Mouse (Mus musculus): Measurements from ENCODE around the gene Arl1. TPM values are rescaled to one million over a fixed set of nuclear protein-coding genes. Genes with fewer than 3 reads are reported as not detected.

Gene Arl1
- polyA plus RNA-seq, 1 experiment = 55.0 TPM

DNA sequence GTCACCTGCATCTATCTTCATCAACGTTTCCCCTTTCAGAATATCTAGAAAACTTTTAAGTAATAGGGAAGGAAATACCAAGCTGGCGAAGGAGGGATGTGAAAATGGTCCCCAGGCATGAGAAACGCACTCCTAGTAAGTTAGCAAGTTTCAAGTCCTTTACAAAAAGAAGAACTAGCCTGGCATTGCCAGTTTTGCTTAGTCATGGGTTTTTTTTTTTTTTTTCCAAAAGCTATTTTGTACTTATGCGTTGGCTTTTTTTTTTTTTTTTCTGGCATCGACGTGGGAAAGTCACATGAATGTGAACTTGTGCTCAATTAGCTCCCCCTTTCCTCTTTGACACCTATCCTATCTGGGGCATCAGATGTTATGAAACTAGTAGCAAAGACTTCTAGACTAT is 18.3 kb upstream of the Arl1 start:
- TF ChIP-seq MYOD1 (IDR thresholded peaks at IDR 0.05; ENCODE audit: control insufficient read depth, insufficient read length, low read depth) = no peak
- TF ChIP-seq FOSL1 (IDR thresholded peaks at IDR 0.05; ENCODE audit: insufficient read depth, low read length, poor library complexity, severe bottlenecking) = no peak
- TF ChIP-seq MAX (IDR thresholded peaks at IDR 0.05) = no peak
- no peak for TF ChIP-seq CTCF (IDR thresholded peaks at IDR 0.05; ENCODE audit: control insufficient read depth, insufficient read depth, insufficient read length)
- no peak for TF ChIP-seq MYOG (IDR thresholded peaks at IDR 0.05; ENCODE audit: control insufficient read depth, extremely low read depth, insufficient read length)
- TF ChIP-seq USF1 (IDR thresholded peaks at IDR 0.05; ENCODE audit: low read depth) = no peak
- no peak for TF ChIP-seq CEBPB (IDR thresholded peaks at IDR 0.05; ENCODE audit: low read depth)
- H3ac ChIP-seq (ENCODE audit: control insufficient read depth, insufficient read length, low read depth) = no peak overlapping the region
- no peaks in the 10 kb centered on the region for H3K79me3 ChIP-seq (ENCODE audit: low read depth)
- no peak overlapping the region for H3K4me3 ChIP-seq (ENCODE audit: insufficient read depth, poor library complexity, severe bottlenecking)
- no peaks in the 10 kb centered on the region for H3K27me3 ChIP-seq (ENCODE audit: control insufficient read depth, insufficient read depth, insufficient read length)
- H3K79me2 ChIP-seq (ENCODE audit: control insufficient read depth, insufficient read depth) = no peaks in the 10 kb centered on the region
- no peaks in the 10 kb centered on the region for H3K36me3 ChIP-seq (ENCODE audit: control insufficient read depth, insufficient read depth)

DNA sequence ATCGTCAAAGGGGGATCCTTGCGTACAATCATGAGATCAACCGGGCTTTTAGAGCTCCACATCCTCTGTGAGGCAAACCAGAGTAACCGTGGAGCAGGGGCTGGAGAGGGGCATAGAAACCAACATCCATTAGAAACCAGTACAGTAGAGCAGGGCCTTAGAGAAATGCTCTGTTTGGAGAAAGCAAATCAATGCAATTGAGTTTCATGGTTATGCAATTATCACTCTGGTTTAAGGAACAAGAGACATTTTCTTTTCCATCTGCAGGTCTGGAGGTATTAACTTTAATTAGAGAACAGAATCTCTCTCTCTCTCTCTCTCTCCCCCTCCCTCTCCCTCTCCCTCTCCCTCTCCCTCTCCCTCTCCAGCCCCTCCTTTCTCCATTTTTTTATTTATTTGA is 15.9 kb upstream of the Arl1 start:
- Histone ChIP-seq H3K36me3 (ENCODE audit: control insufficient read depth, insufficient read depth) (no peaks in the 10 kb centered on the region), H3ac (ENCODE audit: control insufficient read depth, insufficient read length, low read depth) (no peak overlapping the region), H3K27me3 (ENCODE audit: control insufficient read depth, insufficient read depth, insufficient read length) (no peaks in the 10 kb centered on the region), H3K4me3 (ENCODE audit: insufficient read depth, poor library complexity, severe bottlenecking) (no peak overlapping the region), H3K79me3 (ENCODE audit: low read depth) (no peaks in the 10 kb centered on the region), H3K79me2 (ENCODE audit: control insufficient read depth, insufficient read depth) (no peaks in the 10 kb centered on the region)
- TF ChIP-seq FOSL1 (IDR thresholded peaks at IDR 0.05; ENCODE audit: insufficient read depth, low read length, poor library complexity, severe bottlenecking) (no peak), CEBPB (IDR thresholded peaks at IDR 0.05; ENCODE audit: low read depth) (no peak), MYOD1 (IDR thresholded peaks at IDR 0.05; ENCODE audit: control insufficient read depth, insufficient read length, low read depth) (no peak), MAX (IDR thresholded peaks at IDR 0.05) (no peak), CTCF (IDR thresholded peaks at IDR 0.05; ENCODE audit: control insufficient read depth, insufficient read depth, insufficient read length) (no peak), USF1 (IDR thresholded peaks at IDR 0.05; ENCODE audit: low read depth) (no peak), MYOG (IDR thresholded peaks at IDR 0.05; ENCODE audit: control insufficient read depth, extremely low read depth, insufficient read length) (no peak)

DNA sequence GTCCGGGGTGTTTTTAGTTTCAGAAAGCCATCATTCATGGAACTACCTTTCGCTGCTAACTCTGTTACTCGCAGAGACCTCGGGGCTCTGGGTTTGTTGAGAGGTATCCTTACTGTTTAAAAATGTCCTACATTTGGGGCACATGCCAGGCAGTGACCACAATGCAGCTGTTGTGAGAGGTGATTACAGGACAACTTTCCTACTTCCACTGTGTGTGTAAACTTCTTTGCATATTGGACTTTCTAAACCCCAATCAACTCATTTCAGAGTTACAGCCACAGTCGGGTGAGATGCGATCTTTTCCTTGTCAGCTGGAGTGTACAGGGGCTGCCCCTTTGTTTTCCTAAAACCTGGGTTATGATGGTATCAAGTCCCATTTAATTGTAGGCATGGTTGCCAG is 15.0 kb upstream of the Arl1 start:
- H3K36me3 ChIP-seq (ENCODE audit: control insufficient read depth, insufficient read depth) = no peaks in the 10 kb centered on the region

DNA sequence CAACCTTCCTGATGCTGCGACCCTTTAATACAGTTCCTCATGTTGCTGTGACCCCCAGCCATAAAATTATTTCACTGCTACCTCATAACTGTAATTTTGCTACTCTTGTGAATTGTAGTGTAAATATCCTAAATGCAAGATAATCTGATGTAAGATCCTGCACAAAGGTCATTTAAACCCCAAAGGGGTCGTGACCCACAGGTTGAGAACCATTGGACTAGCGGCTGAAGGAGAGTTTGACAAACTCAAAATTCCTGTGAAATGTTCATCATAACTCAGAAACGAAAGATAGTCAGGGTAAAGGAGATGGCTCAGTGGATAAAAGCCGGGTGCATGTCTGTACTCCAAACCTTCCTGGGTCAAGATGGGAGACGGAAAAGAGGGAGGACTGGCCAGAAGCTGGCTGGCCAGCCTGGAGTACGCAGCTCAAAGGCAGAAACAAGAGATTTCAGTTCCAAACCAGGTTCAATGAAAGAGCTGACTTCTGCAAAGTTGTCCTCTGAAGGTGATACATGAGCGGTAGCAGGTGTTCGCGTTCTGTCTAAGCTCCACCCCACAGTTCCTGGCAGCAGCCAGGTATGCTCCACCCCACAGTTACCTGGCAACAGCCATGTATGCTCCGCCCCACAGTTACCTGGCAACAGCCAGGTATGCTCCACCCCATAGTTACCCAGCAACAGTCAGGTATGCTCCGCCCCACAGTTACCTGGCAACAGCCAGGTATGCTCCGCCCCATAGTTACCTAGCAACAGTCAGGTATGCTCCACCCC is 13.5 kb upstream of the Arl1 start:
- H3K79me3 ChIP-seq (ENCODE audit: low read depth) = no peaks in the 10 kb centered on the region
- H3K4me3 ChIP-seq (ENCODE audit: insufficient read depth, poor library complexity, severe bottlenecking) = no peak overlapping the region
- H3ac ChIP-seq (ENCODE audit: control insufficient read depth, insufficient read length, low read depth) = no peak overlapping the region
- TF ChIP-seq CEBPB (IDR thresholded peaks at IDR 0.05; ENCODE audit: low read depth) (no peak), FOSL1 (IDR thresholded peaks at IDR 0.05; ENCODE audit: insufficient read depth, low read length, poor library complexity, severe bottlenecking) (no peak), MAX (IDR thresholded peaks at IDR 0.05) (no peak), USF1 (IDR thresholded peaks at IDR 0.05; ENCODE audit: low read depth) (no peak), CTCF (IDR thresholded peaks at IDR 0.05; ENCODE audit: control insufficient read depth, insufficient read depth, insufficient read length) (no peak), MYOG (IDR thresholded peaks at IDR 0.05; ENCODE audit: control insufficient read depth, extremely low read depth, insufficient read length) (no peak), MYOD1 (IDR thresholded peaks at IDR 0.05; ENCODE audit: control insufficient read depth, insufficient read length, low read depth) (no peak)
- no peaks in the 10 kb centered on the region for H3K36me3 ChIP-seq (ENCODE audit: control insufficient read depth, insufficient read depth)
- H3K79me2 ChIP-seq (ENCODE audit: control insufficient read depth, insufficient read depth) = no peaks in the 10 kb centered on the region
- no peaks in the 10 kb centered on the region for H3K27me3 ChIP-seq (ENCODE audit: control insufficient read depth, insufficient read depth, insufficient read length)

More for the DNA sequence above, 15.0 kb upstream of the Arl1 start:
- TF ChIP-seq MYOD1 (IDR thresholded peaks at IDR 0.05; ENCODE audit: control insufficient read depth, insufficient read length, low read depth) (peak; percentile 52), FOSL1 (IDR thresholded peaks at IDR 0.05; ENCODE audit: insufficient read depth, low read length, poor library complexity, severe bottlenecking) (no peak)
- Histone ChIP-seq H3K79me3 (ENCODE audit: low read depth) (no peaks in the 10 kb centered on the region), H3ac (ENCODE audit: control insufficient read depth, insufficient read length, low read depth) (no peak overlapping the region), H3K4me3 (ENCODE audit: insufficient read depth, poor library complexity, severe bottlenecking) (no peak overlapping the region), H3K27me3 (ENCODE audit: control insufficient read depth, insufficient read depth, insufficient read length) (no peaks in the 10 kb centered on the region), H3K79me2 (ENCODE audit: control insufficient read depth, insufficient read depth) (no peaks in the 10 kb centered on the region)

DNA sequence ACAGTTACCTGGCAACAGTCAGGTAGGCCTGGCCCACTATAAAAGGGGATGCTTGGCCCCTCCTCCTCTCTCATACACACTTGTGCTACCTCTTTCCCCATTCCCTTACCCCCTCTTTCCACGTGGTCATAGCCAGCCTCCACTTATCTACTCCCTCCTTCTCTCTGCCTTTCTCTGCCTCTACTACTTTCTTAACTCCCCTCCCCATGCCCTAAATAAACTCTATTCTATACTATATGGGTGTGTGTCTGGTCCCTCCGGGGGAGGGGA is 13.0 kb upstream of the Arl1 start:
- Histone ChIP-seq H3K4me3 (ENCODE audit: insufficient read depth, poor library complexity, severe bottlenecking) (no peak overlapping the region), H3K27me3 (ENCODE audit: control insufficient read depth, insufficient read depth, insufficient read length) (no peaks in the 10 kb centered on the region), H3K79me3 (ENCODE audit: low read depth) (no peaks in the 10 kb centered on the region), H3ac (ENCODE audit: control insufficient read depth, insufficient read length, low read depth) (no peak overlapping the region), H3K36me3 (ENCODE audit: control insufficient read depth, insufficient read depth) (no peaks in the 10 kb centered on the region), H3K79me2 (ENCODE audit: control insufficient read depth, insufficient read depth) (no peaks in the 10 kb centered on the region)
- TF ChIP-seq MYOG (IDR thresholded peaks at IDR 0.05; ENCODE audit: control insufficient read depth, extremely low read depth, insufficient read length) = no peak
- no peak for TF ChIP-seq MAX (IDR thresholded peaks at IDR 0.05)
- TF ChIP-seq USF1 (IDR thresholded peaks at IDR 0.05; ENCODE audit: low read depth) = no peak
- no peak for TF ChIP-seq MYOD1 (IDR thresholded peaks at IDR 0.05; ENCODE audit: control insufficient read depth, insufficient read length, low read depth)
- no peak for TF ChIP-seq CTCF (IDR thresholded peaks at IDR 0.05; ENCODE audit: control insufficient read depth, insufficient read depth, insufficient read length)
- no peak for TF ChIP-seq FOSL1 (IDR thresholded peaks at IDR 0.05; ENCODE audit: insufficient read depth, low read length, poor library complexity, severe bottlenecking)
- TF ChIP-seq CEBPB (IDR thresholded peaks at IDR 0.05; ENCODE audit: low read depth) = no peak

DNA sequence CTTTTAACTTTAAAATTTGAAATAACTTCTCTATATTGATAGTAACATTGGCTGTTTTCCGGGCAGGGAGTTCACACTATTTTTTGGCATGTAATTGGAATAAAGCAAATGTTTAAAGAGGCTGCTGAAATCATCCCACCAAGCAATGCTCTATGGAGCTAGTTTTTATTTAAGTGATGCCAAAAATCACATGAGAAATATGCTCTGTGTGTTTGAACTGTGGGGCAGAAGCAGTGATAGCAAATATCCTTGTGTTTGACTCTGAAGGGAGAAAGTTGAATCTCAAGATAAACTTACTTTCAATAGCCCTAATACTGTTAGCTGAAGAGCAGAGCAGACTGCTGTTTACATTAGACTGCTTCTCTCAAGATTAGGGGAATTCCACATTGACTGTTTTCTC is 11.0 kb upstream of the Arl1 start:
- Histone ChIP-seq H3ac (ENCODE audit: control insufficient read depth, insufficient read length, low read depth) (no peak overlapping the region), H3K4me3 (ENCODE audit: insufficient read depth, poor library complexity, severe bottlenecking) (no peak overlapping the region), H3K36me3 (ENCODE audit: control insufficient read depth, insufficient read depth) (no peaks in the 10 kb centered on the region), H3K27me3 (ENCODE audit: control insufficient read depth, insufficient read depth, insufficient read length) (no peaks in the 10 kb centered on the region), H3K79me3 (ENCODE audit: low read depth) (no peaks in the 10 kb centered on the region), H3K79me2 (ENCODE audit: control insufficient read depth, insufficient read depth) (no peaks in the 10 kb centered on the region)
- no peak for TF ChIP-seq CTCF (IDR thresholded peaks at IDR 0.05; ENCODE audit: control insufficient read depth, insufficient read depth, insufficient read length)
- no peak for TF ChIP-seq USF1 (IDR thresholded peaks at IDR 0.05; ENCODE audit: low read depth)
- no peak for TF ChIP-seq CEBPB (IDR thresholded peaks at IDR 0.05; ENCODE audit: low read depth)
- TF ChIP-seq FOSL1 (IDR thresholded peaks at IDR 0.05; ENCODE audit: insufficient read depth, low read length, poor library complexity, severe bottlenecking) = no peak
- TF ChIP-seq MAX (IDR thresholded peaks at IDR 0.05) = no peak
- TF ChIP-seq MYOG (IDR thresholded peaks at IDR 0.05; ENCODE audit: control insufficient read depth, extremely low read depth, insufficient read length) = no peak
- no peak for TF ChIP-seq MYOD1 (IDR thresholded peaks at IDR 0.05; ENCODE audit: control insufficient read depth, insufficient read length, low read depth)

Data from C2C12 (cell line).